Mouse (Mus musculus) G1E (cell line): ENCODE measurements at regions not wholly inside any gene's neighbourhood (a gene's known extent, or its start where the extent isn't known, plus 50 kb on each side); places are given as distances from the start of the nearest gene placed in this dataset.

ENCODE experiments used
- CTCF ChIP-seq: IDR thresholded peaks from 2 replicates; pipeline ENCODE4 v1.5.1; 2012; ENCODE audit warnings: low read depth, low read length, inconsistent platforms, mixed read lengths
- GATA1 ChIP-seq: IDR thresholded peaks from 2 replicates; pipeline ENCODE4 v1.6.1; 2012; ENCODE audit warnings: borderline replicate concordance, low read length, inconsistent platforms, mixed read lengths
- GATA2 ChIP-seq: IDR thresholded peaks from 2 replicates; pipeline ENCODE4 v1.6.1; 2012; ENCODE audit warnings: low read depth, low read length, inconsistent platforms, borderline replicate concordance
- POLR2AphosphoS5 ChIP-seq: IDR thresholded peaks from 2 replicates; pipeline ENCODE4 v1.6.1; 2012; ENCODE audit warnings: low read depth, low read length, inconsistent platforms; ENCODE audit not compliant: insufficient replicate concordance
- TAL1 ChIP-seq: conservative IDR thresholded peaks from 2 replicates; pipeline ENCODE4 v1.6.1; 2012; ENCODE audit warnings: low read depth, low read length, inconsistent platforms, mixed read lengths

DNA sequence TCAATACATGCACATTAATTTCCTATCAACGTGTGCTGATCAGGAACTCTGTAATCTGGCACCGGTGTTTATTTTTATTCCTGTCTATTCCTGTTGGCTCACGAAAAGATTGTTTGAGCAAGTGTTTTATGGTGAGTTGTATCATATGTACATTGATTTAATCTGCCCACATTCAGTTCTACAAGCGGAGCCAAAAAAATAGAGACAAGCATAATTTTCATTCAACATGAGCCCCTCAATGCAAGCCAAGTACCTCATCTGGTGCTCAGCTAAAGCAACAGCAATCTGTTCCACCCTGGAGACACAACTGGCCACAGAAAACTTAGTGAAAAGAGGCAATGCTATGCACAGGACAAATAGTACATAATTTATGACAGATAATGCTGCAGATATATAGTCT lies 147.6 kb downstream of the Fam84b start:
- TF ChIP-seq CTCF (no peak), TAL1 (no peak), GATA1 (no peak), GATA2 (no peak), POLR2AphosphoS5 (no peak)
